Mouse (Mus musculus) liver, embryonic 11.5 days (tissue): ENCODE results near the gene Mgat5. TPM values are rescaled to one million over a fixed set of nuclear protein-coding genes. Genes with fewer than 3 reads are reported as not detected.

ENCODE experiments used
- ATAC-seq: fragments of 200-750 bp; cut with Nextera tagmentation; replicated peaks from 2 replicates; pipeline ENCODE4 v1.8.0; 2017; ENCODE audit warnings: moderate number of reproducible peaks, mild to moderate bottlenecking, moderate TSS enrichment, moderate library complexity; ENCODE audit not compliant: low FRiP score
- DNase-seq: peaks from one replicate; pipeline ENCODE4 v3.0.0-alpha.2; 2017; ENCODE audit warnings: low spot score
- H3K27ac ChIP-seq: fragments of 300-500 bp; sonication (generic); 2 replicates; pipeline ENCODE4 v1.5.1; 2014; ENCODE audit warnings: mild to moderate bottlenecking, low read depth, low read length, control low read depth
- H3K27me3 ChIP-seq: fragments of 300-500 bp; sonication (generic); replicated peaks from 2 replicates; pipeline ENCODE4 v1.6.1; 2014; ENCODE audit warnings: low read length, mixed read lengths; ENCODE audit not compliant: control insufficient read depth, insufficient read depth
- H3K36me3 ChIP-seq: fragments of 300-500 bp; sonication (generic); 2 replicates; pipeline ENCODE4 v1.6.1; 2014; ENCODE audit warnings: mild to moderate bottlenecking, low read length, moderate library complexity, mixed read lengths; ENCODE audit not compliant: control insufficient read depth, insufficient read depth
- H3K4me1 ChIP-seq: fragments of 300-500 bp; sonication (generic); replicated peaks from 2 replicates; pipeline ENCODE4 v1.6.1; 2014; ENCODE audit warnings: low read length, mixed read lengths; ENCODE audit not compliant: control insufficient read depth, insufficient read depth
- H3K4me2 ChIP-seq: fragments of 300-500 bp; sonication (generic); 2 replicates; pipeline ENCODE4 v1.6.1; 2014; ENCODE audit warnings: mild to moderate bottlenecking, control low read depth, moderate library complexity
- H3K4me3 ChIP-seq: fragments of 300-500 bp; sonication (generic); 2 replicates; pipeline ENCODE4 v1.5.1; 2014; ENCODE audit warnings: low read depth, low read length, control low read depth
- H3K9ac ChIP-seq: fragments of 300-500 bp; sonication (generic); 2 replicates; pipeline ENCODE4 v1.6.1; 2014; ENCODE audit warnings: low read depth, low read length, control low read depth
- H3K9me3 ChIP-seq: fragments of 300-500 bp; sonication (generic); 2 replicates; pipeline ENCODE4 v1.6.1; 2016; ENCODE audit warnings: low read length, inconsistent platforms, mixed read lengths; ENCODE audit not compliant: control insufficient read depth
- WGBS: fragments of 180-500 bp; shearing (Covaris S2); extraction: QIAGEN DNeasy Blood & Tissue Kit; methylation state at CpG from one replicate; pipeline ENCODE4 v1.1.7; 2014; 5-methylcytosine and 5-hydroxymethylcytosine counted together
- polyA plus RNA-seq: library from polyadenylated mRNA; unstranded; fragments of >200 nt; fragmentation: Nextera tagmentation; extraction: Ambion mirVana; gene quantifications from 2 replicates; pipeline ENCODE4 v1.2.1, GENCODE M21; 2014

The Mgat5 gene
- polyA plus RNA-seq, 1 experiment from 2014 or later = 2.3 TPM

DNA sequence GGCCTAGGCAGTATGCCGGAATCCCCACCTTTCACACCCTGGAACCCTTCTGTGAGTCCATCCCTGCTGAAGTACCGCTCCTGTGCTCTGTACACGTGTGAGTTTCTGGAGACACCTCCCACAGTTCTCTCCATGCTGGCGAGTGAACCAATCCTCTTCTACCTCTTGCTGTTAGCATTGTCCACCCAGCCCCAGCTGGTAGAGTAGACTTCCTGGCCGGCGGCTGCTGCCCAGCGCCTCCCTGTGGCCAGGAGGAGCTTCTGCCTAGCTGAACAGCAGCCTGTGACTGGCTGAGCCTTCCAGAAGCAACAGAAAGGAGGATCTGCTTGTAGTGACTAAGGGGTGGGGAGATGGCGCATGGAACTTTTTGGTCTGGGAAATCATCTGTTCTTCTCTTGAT lies 279.4 kb downstream of the Mgat5 start:
- H3K9ac ChIP-seq = no peak overlapping the region
- WGBS = 86% methylated on average over 8 of the region's 8 CpGs
- no peak for ATAC-seq
- H3K4me3 ChIP-seq = no peak overlapping the region
- H3K27me3 ChIP-seq = no peaks in the 10 kb centered on the region
- no peak overlapping the region for H3K27ac ChIP-seq
- no peaks in the 10 kb centered on the region for H3K4me1 ChIP-seq
- H3K9me3 ChIP-seq = no peaks in the 10 kb centered on the region
- H3K4me2 ChIP-seq = no peak overlapping the region
- no peaks in the 10 kb centered on the region for H3K36me3 ChIP-seq
- no peak for DNase-seq

- H3K4me1 ChIP-seq = no peaks in the 10 kb centered on the region
- no peak overlapping the region for H3K27ac ChIP-seq
- H3K36me3 ChIP-seq = no peaks in the 10 kb centered on the region
- no peaks in the 10 kb centered on the region for H3K9me3 ChIP-seq
- no peak overlapping the region for H3K9ac ChIP-seq
- no peak overlapping the region for H3K4me2 ChIP-seq
- H3K27me3 ChIP-seq = no peaks in the 10 kb centered on the region
- ATAC-seq (no peak), DNase-seq (peak; percentile 54)
- WGBS = 39% methylated on average over 7 of the region's 7 CpGs
- H3K4me3 ChIP-seq = no peak overlapping the region
Observed at GRCm38 (mm10) chr1:127484826-127485225, 280.0 kb downstream of the Mgat5 start.

DNA sequence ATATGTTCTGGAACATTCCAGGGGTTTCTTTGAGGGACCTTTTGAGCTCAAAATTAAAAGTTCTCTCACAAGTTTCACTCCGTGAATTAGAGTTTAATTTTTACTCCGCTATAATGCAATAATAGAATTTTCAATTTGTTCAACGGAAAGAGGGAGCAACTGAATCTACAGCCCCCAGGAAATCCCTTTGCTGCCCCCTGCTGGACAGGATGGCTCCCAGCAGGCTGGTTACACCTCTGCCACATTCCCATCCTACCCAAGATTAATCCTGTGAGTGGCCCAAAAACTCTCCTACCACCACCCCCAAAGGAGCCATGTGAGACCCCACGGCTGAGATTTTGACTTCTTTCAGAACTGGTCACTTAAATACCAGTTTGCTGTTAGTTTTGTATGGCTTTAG lies 282.3 kb downstream of the Mgat5 start:
- H3K27ac ChIP-seq = no peak overlapping the region
- no peak for ATAC-seq
- H3K27me3 ChIP-seq = no peaks in the 10 kb centered on the region
- no peak overlapping the region for H3K4me3 ChIP-seq
- H3K4me2 ChIP-seq = no peak overlapping the region
- no peak overlapping the region for H3K9ac ChIP-seq
- no peaks in the 10 kb centered on the region for H3K9me3 ChIP-seq
- no peaks in the 10 kb centered on the region for H3K4me1 ChIP-seq
- H3K36me3 ChIP-seq = no peaks in the 10 kb centered on the region
- WGBS = 77% methylated on average over 4 of the region's 4 CpGs
- DNase-seq = no peak

DNA sequence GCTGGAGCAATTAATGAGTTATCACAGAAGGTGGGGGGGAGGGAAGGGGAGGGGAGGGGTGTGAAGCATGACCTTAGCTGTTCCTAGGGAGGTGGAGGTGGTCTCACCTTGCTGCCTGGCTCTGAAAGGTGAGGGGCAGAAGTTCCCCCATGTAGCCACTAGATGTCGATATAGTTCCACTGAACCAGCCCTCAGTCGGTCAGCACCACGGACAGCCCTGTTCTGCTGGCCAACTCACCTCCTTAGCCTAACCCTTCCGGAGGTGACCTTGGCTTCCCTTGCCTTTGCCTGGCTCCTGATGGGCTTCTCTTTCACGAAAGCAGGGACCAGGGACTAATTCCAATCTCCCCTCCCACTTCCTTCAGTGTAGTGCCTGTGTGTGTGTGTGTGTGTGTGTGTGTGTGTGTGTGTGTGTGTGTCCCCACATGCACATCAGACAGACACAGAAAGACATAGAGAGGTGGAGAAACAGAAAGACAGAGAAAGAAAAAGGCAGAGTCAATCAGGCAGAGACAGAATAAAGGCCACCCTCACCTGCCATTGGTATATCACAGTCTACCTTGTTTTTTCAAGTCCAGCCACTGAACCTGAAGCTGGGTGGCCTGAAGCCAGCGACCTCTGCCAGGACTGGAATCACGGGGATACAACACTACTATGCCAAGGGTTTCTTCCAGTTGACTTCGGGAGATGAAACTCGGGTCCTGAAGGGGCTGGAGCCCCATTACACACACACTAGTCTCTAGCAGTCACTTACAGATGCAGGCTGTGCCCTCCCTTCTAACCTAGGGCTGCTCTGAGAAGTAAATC lies 292.1 kb downstream of the Mgat5 start:
- WGBS = 33% methylated on average over 9 of the region's 9 CpGs
- ATAC-seq (no peak; the same call in 1 of the 2 replicates), DNase-seq (peak; percentile 51)
- Histone ChIP-seq H3K4me2 (no peak overlapping the region), H3K4me3 (no peak overlapping the region), H3K9me3 (no peaks in the 10 kb centered on the region), H3K9ac (no peak overlapping the region), H3K36me3 (no peaks in the 10 kb centered on the region), H3K27ac (no peak overlapping the region), H3K4me1 (no peaks in the 10 kb centered on the region), H3K27me3 (no peaks in the 10 kb centered on the region)

DNA sequence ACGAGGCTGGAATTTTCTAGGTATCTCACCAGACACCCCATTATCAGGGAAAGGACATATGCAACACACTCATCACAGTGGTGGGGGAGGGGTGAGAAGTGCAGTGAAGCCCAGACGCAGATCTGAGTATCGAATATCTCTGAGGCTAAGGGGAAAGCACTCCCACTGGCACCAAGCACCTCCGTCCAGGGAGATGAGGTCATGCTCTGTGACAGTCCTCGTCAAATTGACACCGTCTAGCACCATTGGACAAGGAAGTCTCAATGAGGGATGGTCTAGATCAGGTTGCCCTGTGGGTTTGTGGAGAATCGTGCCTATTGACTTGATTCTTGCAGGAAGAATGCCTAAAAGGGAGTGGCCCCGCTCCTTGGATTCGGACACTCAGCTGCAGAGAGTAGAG lies 293.9 kb downstream of the Mgat5 start:
- DNase-seq (no peak), ATAC-seq (no peak)
- Histone ChIP-seq H3K4me3 (no peak overlapping the region), H3K9me3 (no peaks in the 10 kb centered on the region), H3K27ac (no peak overlapping the region), H3K36me3 (no peaks in the 10 kb centered on the region), H3K4me1 (no peaks in the 10 kb centered on the region), H3K4me2 (no peak overlapping the region), H3K9ac (no peak overlapping the region), H3K27me3 (no peaks in the 10 kb centered on the region)
- 52% methylated on average over 9 of the region's 9 CpGs for WGBS

GRCm38 (mm10) chr1:127500219-127500618 lies 295.4 kb downstream of the Mgat5 start:
- ATAC-seq (peak; percentile 64; the same call in 1 of the 2 replicates), DNase-seq (peak; percentile 63)
- Histone ChIP-seq H3K4me3 (no peak overlapping the region), H3K9ac (no peak overlapping the region), H3K4me2 (no peak overlapping the region), H3K36me3 (no peaks in the 10 kb centered on the region), H3K27me3 (no peaks in the 10 kb centered on the region), H3K4me1 (no peaks in the 10 kb centered on the region), H3K9me3 (no peaks in the 10 kb centered on the region), H3K27ac (no peak overlapping the region)
- 11% methylated on average over 8 of the region's 8 CpGs for WGBS

DNA sequence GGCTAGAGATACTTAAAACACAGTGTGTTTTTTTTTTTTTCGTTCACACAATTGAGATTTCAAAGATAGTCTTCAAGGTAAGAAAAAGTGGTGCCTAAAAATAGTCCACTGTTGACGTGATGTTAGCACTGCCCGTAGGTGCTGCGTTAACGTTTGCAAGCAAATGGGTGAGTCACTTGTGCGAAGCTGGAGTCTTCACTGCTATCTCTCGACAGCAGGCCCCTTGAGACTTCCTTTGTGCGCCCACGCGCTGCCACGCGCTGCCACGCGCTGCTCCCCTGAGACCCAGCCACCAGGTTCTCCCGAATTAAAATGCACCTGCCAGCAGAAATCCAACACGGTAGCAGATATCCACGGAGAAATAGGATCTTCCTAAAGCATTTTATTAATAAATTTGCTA lies 295.9 kb downstream of the Mgat5 start:
- 45% methylated on average over 17 of the region's 17 CpGs for WGBS
- no peaks in the 10 kb centered on the region for H3K27me3 ChIP-seq
- no peaks in the 10 kb centered on the region for H3K36me3 ChIP-seq
- H3K9me3 ChIP-seq = no peaks in the 10 kb centered on the region
- H3K4me3 ChIP-seq = no peak overlapping the region
- ATAC-seq (no peak), DNase-seq (no peak)
- H3K4me1 ChIP-seq = no peaks in the 10 kb centered on the region
- no peak overlapping the region for H3K9ac ChIP-seq
- no peak overlapping the region for H3K4me2 ChIP-seq
- no peak overlapping the region for H3K27ac ChIP-seq

GRCm38 (mm10) chr1:127507042-127507650 lies 302.3 kb downstream of the Mgat5 start:
- 87% methylated on average over 10 of the region's 10 CpGs for WGBS
- H3K4me1 ChIP-seq = no peaks in the 10 kb centered on the region
- H3K9me3 ChIP-seq = no peaks in the 10 kb centered on the region
- H3K36me3 ChIP-seq = no peaks in the 10 kb centered on the region
- H3K9ac ChIP-seq = no peak overlapping the region
- no peak overlapping the region for H3K4me2 ChIP-seq
- H3K27ac ChIP-seq = no peak overlapping the region
- DNase-seq (no peak), ATAC-seq (no peak)
- H3K27me3 ChIP-seq = no peaks in the 10 kb centered on the region
- no peak overlapping the region for H3K4me3 ChIP-seq
